Mouse (Mus musculus): ENCODE results near the gene Slc8b1. TPM values are rescaled to one million over a fixed set of nuclear protein-coding genes. Genes with fewer than 3 reads are reported as not detected.

The Slc8b1 gene
- total and polyA plus RNA-seq, 3 experiments, result 10.0 to 13.2 (median 12.2) TPM

- Histone ChIP-seq H3K4me1 (ENCODE audit: control insufficient read depth, insufficient read depth, low read length) (peaks cover 4% of the 10 kb centered on the region; the same call in 1 of the 2 replicates), H3K79me2 (replicated peaks; ENCODE audit: control insufficient read depth, insufficient read depth, low read length) (no peaks in the 10 kb centered on the region), H3K4me3 (no peak overlapping the region), H3K36me3 (ENCODE audit: control insufficient read depth, insufficient read depth, low read length) (no peaks in the 10 kb centered on the region), H3K9ac (ENCODE audit: low read depth, low read length) (no peak overlapping the region), H3K27me3 (ENCODE audit: control insufficient read depth, insufficient read depth, low read length) (no peaks in the 10 kb centered on the region), H3K27ac (peak overlapping the region; percentile 73)
- 34% methylated on average over 8 of the region's 8 CpGs for WGBS
- DNase-seq, result peak; percentile 52 to 66
- intact Hi-C loops (cut with DNase I), result no loop called here
- TF ChIP-seq EP300 (IDR thresholded peaks at IDR 0.05; ENCODE audit: insufficient read depth, low read depth, low read length) (0 out of 2 replicates have a peak, but pooled peaks have one; percentile 50), POLR2A (IDR thresholded peaks at IDR 0.05; ENCODE audit: insufficient read depth, low read depth, low read length) (0 out of 2 replicates have a peak, but pooled peaks have one; percentile 26), CTCF (IDR thresholded peaks at IDR 0.05) (no peak)
Measured at GRCm38 (mm10) chr5:120490679-120491192, 20.2 kb upstream of the Slc8b1 start.

- DNase-seq, result no peak
- Histone ChIP-seq H3K79me2 (replicated peaks; ENCODE audit: control insufficient read depth, insufficient read depth, low read length) (no peaks in the 10 kb centered on the region), H3K27ac (no peak overlapping the region), H3K9ac (ENCODE audit: low read depth, low read length) (no peak overlapping the region), H3K27me3 (ENCODE audit: control insufficient read depth, insufficient read depth, low read length) (no peaks in the 10 kb centered on the region), H3K4me1 (ENCODE audit: control insufficient read depth, insufficient read depth, low read length) (peaks cover 4% of the 10 kb centered on the region; the same call in 1 of the 2 replicates), H3K36me3 (ENCODE audit: control insufficient read depth, insufficient read depth, low read length) (no peaks in the 10 kb centered on the region), H3K4me3 (no peak overlapping the region)
- TF ChIP-seq POLR2A (IDR thresholded peaks at IDR 0.05; ENCODE audit: insufficient read depth, low read depth, low read length), result no peak
- TF ChIP-seq CTCF (IDR thresholded peaks at IDR 0.05), result peak; percentile 39
- TF ChIP-seq EP300 (IDR thresholded peaks at IDR 0.05; ENCODE audit: insufficient read depth, low read depth, low read length), result no peak
- intact Hi-C loops (cut with DNase I), result no loop called here
- WGBS, result 74% methylated on average over 11 of the region's 11 CpGs
Measured at GRCm38 (mm10) chr5:120492437-120492836, 18.5 kb upstream of the Slc8b1 start.

- Histone ChIP-seq H3K9ac (ENCODE audit: low read depth, low read length) (no peak overlapping the region), H3K36me3 (ENCODE audit: control insufficient read depth, insufficient read depth, low read length) (no peaks in the 10 kb centered on the region), H3K4me3 (no peak overlapping the region), H3K27me3 (ENCODE audit: control insufficient read depth, insufficient read depth, low read length) (no peaks in the 10 kb centered on the region), H3K27ac (no peak overlapping the region), H3K4me1 (ENCODE audit: control insufficient read depth, insufficient read depth, low read length) (peaks cover 4% of the 10 kb centered on the region; the same call in 1 of the 2 replicates), H3K79me2 (replicated peaks; ENCODE audit: control insufficient read depth, insufficient read depth, low read length) (no peaks in the 10 kb centered on the region)
- intact Hi-C loops (cut with DNase I), result no loop called here
- DNase-seq, result no peak
- WGBS, result 91% methylated on average over 6 of the region's 6 CpGs
- TF ChIP-seq POLR2A (IDR thresholded peaks at IDR 0.05; ENCODE audit: insufficient read depth, low read depth, low read length), result no peak
- TF ChIP-seq CTCF (IDR thresholded peaks at IDR 0.05), result no peak
- no peak for TF ChIP-seq EP300 (IDR thresholded peaks at IDR 0.05; ENCODE audit: insufficient read depth, low read depth, low read length)
Measured at GRCm38 (mm10) chr5:120493440-120493839, 17.5 kb upstream of the Slc8b1 start.

GRCm38 (mm10) chr5:120493873-120494395, 17.0 kb upstream of the Slc8b1 start:
- Histone ChIP-seq H3K4me1 (ENCODE audit: control insufficient read depth, insufficient read depth, low read length) (peaks cover 4% of the 10 kb centered on the region; the same call in 1 of the 2 replicates), H3K4me3 (no peak overlapping the region), H3K79me2 (replicated peaks; ENCODE audit: control insufficient read depth, insufficient read depth, low read length) (no peaks in the 10 kb centered on the region), H3K27me3 (ENCODE audit: control insufficient read depth, insufficient read depth, low read length) (no peaks in the 10 kb centered on the region), H3K27ac (no peak overlapping the region), H3K9ac (ENCODE audit: low read depth, low read length) (no peak overlapping the region), H3K36me3 (ENCODE audit: control insufficient read depth, insufficient read depth, low read length) (no peaks in the 10 kb centered on the region)
- WGBS, result 93% methylated on average over 9 of the region's 9 CpGs
- intact Hi-C loops (cut with DNase I), result no loop called here
- no peak for DNase-seq
- TF ChIP-seq CTCF (IDR thresholded peaks at IDR 0.05) (no peak), EP300 (IDR thresholded peaks at IDR 0.05; ENCODE audit: insufficient read depth, low read depth, low read length) (no peak), POLR2A (IDR thresholded peaks at IDR 0.05; ENCODE audit: insufficient read depth, low read depth, low read length) (no peak)

- Histone ChIP-seq H3K4me3 (no peak overlapping the region), H3K27me3 (ENCODE audit: control insufficient read depth, insufficient read depth, low read length) (no peaks in the 10 kb centered on the region), H3K79me2 (replicated peaks; ENCODE audit: control insufficient read depth, insufficient read depth, low read length) (no peaks in the 10 kb centered on the region; the same call in 1 of the 2 replicates), H3K27ac (peak overlapping the region; percentile 60), H3K36me3 (ENCODE audit: control insufficient read depth, insufficient read depth, low read length) (no peaks in the 10 kb centered on the region), H3K9ac (ENCODE audit: low read depth, low read length) (no peak overlapping the region), H3K4me1 (ENCODE audit: control insufficient read depth, insufficient read depth, low read length) (peaks cover 4% of the 10 kb centered on the region; the same call in 1 of the 2 replicates)
- DNase-seq, result peak in 1 of 2 experiments; percentile 53
- TF ChIP-seq EP300 (IDR thresholded peaks at IDR 0.05; ENCODE audit: insufficient read depth, low read depth, low read length) (no peak), CTCF (IDR thresholded peaks at IDR 0.05) (no peak), POLR2A (IDR thresholded peaks at IDR 0.05; ENCODE audit: insufficient read depth, low read depth, low read length) (no peak)
- intact Hi-C loops (cut with DNase I), result no loop called here
- 70% methylated on average over 10 of the region's 10 CpGs for WGBS
Measured at GRCm38 (mm10) chr5:120495064-120495702, 15.8 kb upstream of the Slc8b1 start.
